ENCODE assay signal across 19 mouse cellular contexts in genomic region chr14:108022066-108022465, GRCm38 (mm10).
DNase-seq lines count a peak whose midpoint lies in the region; ATAC-seq lines count a peak whose summit lies in the region.
"Had no signal": no experiment of that assay in that cellular context is flagged by ENCODE, and none has a peak within 500 bp of the region (broad histone marks: within the 10 kb centered on the region; RNA-seq: fewer than 3 reads in every experiment).

No protein-coding gene starts in this region.

- H3K4me3 ChIP-seq in forebrain, embryonic 15.5 days = no peak overlapping the region
- no peak overlapping the region for H3K4me3 ChIP-seq in forebrain, embryonic 11.5 days (ENCODE audit: low read depth, low read length)
- H3K4me3 ChIP-seq: embryonic facial prominence, embryonic 13.5 days; heart, embryonic 10.5 days; layer of hippocampus, adult 2 months; limb, embryonic 12.5 days had no signal

- intact Hi-C loops in left cerebral cortex, postnatal 4 days (cut with DNase I) = no loop called here

- DNase-seq in forebrain, embryonic 11.5 days (ENCODE audit: low spot score) = no peak
- peak; percentile 1 for DNase-seq in left cerebral cortex, postnatal 4 days
- no peak for DNase-seq in left cerebral cortex, adult 9 months (ENCODE audit: low spot score in 2 of 2)
- DNase-seq in Muller cell, postnatal 12 days (ENCODE audit: inconsistent ontology term) = peak; percentile 55
- peak; percentile 33 for DNase-seq in brain, adult 2 months (ENCODE audit: low read depth, low spot score)
- DNase-seq in urinary bladder, postnatal 25 days (ENCODE audit: low spot score) = no peak
- DNase-seq: adrenal gland, postnatal 10 days; gastrocnemius, postnatal 10 days; heart, postnatal 4 days; kidney, postnatal 25 days; lung, adult 18-20 months; thymus, adult 2 months had no signal

- H3K27ac ChIP-seq in forebrain, embryonic 15.5 days (replicated peaks) = no peak overlapping the region
- H3K27ac ChIP-seq in forebrain, embryonic 11.5 days (ENCODE audit: low read depth, low read length) = no peak overlapping the region
- H3K27ac ChIP-seq: embryonic facial prominence, embryonic 13.5 days; heart, embryonic 10.5 days; layer of hippocampus, adult 2 months; limb, embryonic 12.5 days had no signal

- H3K4me1 ChIP-seq in forebrain, embryonic 15.5 days = peaks cover 4% of the 10 kb centered on the region
- no peaks in the 10 kb centered on the region for H3K4me1 ChIP-seq in forebrain, embryonic 11.5 days (replicated peaks; ENCODE audit: control insufficient read depth, insufficient read depth, low read length)
- H3K4me1 ChIP-seq: embryonic facial prominence, embryonic 13.5 days; heart, embryonic 10.5 days; limb, embryonic 12.5 days had no signal

- ATAC-seq in forebrain, embryonic 15.5 days (replicated peaks) = peak; percentile 89
- ATAC-seq in forebrain, embryonic 11.5 days (replicated peaks; ENCODE audit: low FRiP score) = no peak
- ATAC-seq: intestine, postnatal 0 days had no signal

- H3K36me3 ChIP-seq in forebrain, embryonic 15.5 days = no peaks in the 10 kb centered on the region
- H3K36me3 ChIP-seq in forebrain, embryonic 11.5 days (ENCODE audit: control insufficient read depth, insufficient read depth, low read length) = no peaks in the 10 kb centered on the region
- H3K36me3 ChIP-seq: embryonic facial prominence, embryonic 13.5 days; heart, embryonic 10.5 days; limb, embryonic 12.5 days had no signal

- 10% methylated on average over 1 of the region's 1 CpGs for WGBS in forebrain, embryonic 15.5 days
- 55% methylated on average over 1 of the region's 1 CpGs for WGBS in forebrain, embryonic 11.5 days

- H3K4me2 ChIP-seq in forebrain, embryonic 15.5 days (replicated peaks) = no peak overlapping the region
- no peak overlapping the region for H3K4me2 ChIP-seq in forebrain, embryonic 11.5 days (ENCODE audit: low read depth, low read length, severe bottlenecking)
- H3K4me2 ChIP-seq: embryonic facial prominence, embryonic 13.5 days; limb, embryonic 12.5 days; liver, embryonic 11.5 days had no signal

- H3K9ac ChIP-seq in forebrain, embryonic 15.5 days (replicated peaks) = no peak overlapping the region
- no peak overlapping the region for H3K9ac ChIP-seq in forebrain, embryonic 11.5 days (ENCODE audit: low read length)
- H3K9ac ChIP-seq: embryonic facial prominence, embryonic 13.5 days; limb, embryonic 12.5 days had no signal

- no peaks in the 10 kb centered on the region for H3K27me3 ChIP-seq in forebrain, embryonic 15.5 days
- no peaks in the 10 kb centered on the region for H3K27me3 ChIP-seq in forebrain, embryonic 11.5 days (ENCODE audit: control insufficient read depth, insufficient read depth, low read length)
- H3K27me3 ChIP-seq: embryonic facial prominence, embryonic 13.5 days; limb, embryonic 12.5 days had no signal

- H3K9me3 ChIP-seq in forebrain, embryonic 15.5 days = no peaks in the 10 kb centered on the region
- no peaks in the 10 kb centered on the region for H3K9me3 ChIP-seq in forebrain, embryonic 11.5 days (ENCODE audit: control insufficient read depth, low read length)
- H3K9me3 ChIP-seq: embryonic facial prominence, embryonic 13.5 days; heart, embryonic 10.5 days; limb, embryonic 12.5 days had no signal

Comparison
In these comparisons a context has a peak if more than half of its experiments do, and no peak if none do; other contexts are left out.
1. DNase-seq: peak in left cerebral cortex, postnatal 4 days (single experiment), Muller cell, postnatal 12 days (single experiment) and brain, adult 2 months (single experiment); none in forebrain, embryonic 11.5 days (single experiment), left cerebral cortex, adult 9 months (0 of 2) and urinary bladder, postnatal 25 days (single experiment).